Mouse (Mus musculus) thymus, postnatal 4 days (tissue): Measurements from ENCODE around the gene Gm26920.
"Not testable (repeated sequence)": the region's sequence is repeated elsewhere in the genome, so short reads cannot be mapped to it uniquely, and the experiment has no call there.

Experiments
- DNase-seq: peaks from one replicate; pipeline ENCODE4 v3.0.0; 2021

The Gm26920 gene

GRCm38 (mm10) chr7:30090092-30090969, at the start of gene Gm26920, which contains the start of gene Zfp566:
Gene Gm26920, minus strand, starts transcription at chr7:30090410.
Gene Zfp566, minus strand, starts transcription at chr7:30090527.
- DNase-seq: peak; percentile 94

GRCm38 (mm10) chr7:30136826-30137225, 46.6 kb upstream of the Gm26920 start:
- no peak for DNase-seq

GRCm38 (mm10) chr7:30132396-30132795, 42.2 kb upstream of the Gm26920 start:
- DNase-seq: no peak

- DNase-seq: no peak
Observed at GRCm38 (mm10) chr7:30129900-30130299, 39.7 kb upstream of the Gm26920 start.

- no peak for DNase-seq
Observed at GRCm38 (mm10) chr7:30122188-30122530, 31.9 kb upstream of the Gm26920 start.

GRCm38 (mm10) chr7:30121308-30122187, 31.3 kb upstream of the Gm26920 start, which contains the start of gene Zfp382:
Gene Zfp382, plus strand, starts transcription at chr7:30121942.
- DNase-seq: peak; percentile 94

GRCm38 (mm10) chr7:30117935-30118334, 27.7 kb upstream of the Gm26920 start:
- DNase-seq: not testable (repeated sequence)

GRCm38 (mm10) chr7:30116076-30116475, 25.9 kb upstream of the Gm26920 start:
- no peak for DNase-seq

- DNase-seq: peak; percentile 73
Observed at GRCm38 (mm10) chr7:30099297-30099696, 9.1 kb upstream of the Gm26920 start.

GRCm38 (mm10) chr7:30095551-30096125, 5.4 kb upstream of the Gm26920 start:
- no peak for DNase-seq

GRCm38 (mm10) chr7:30094646-30095429, 4.6 kb upstream of the Gm26920 start, which contains the start of gene Zfp260:
Gene Zfp260, plus strand, starts transcription at chr7:30094777.
- peak; percentile 95 for DNase-seq

GRCm38 (mm10) chr7:30093918-30094415, 3.8 kb upstream of the Gm26920 start:
- peak; percentile 26 for DNase-seq

GRCm38 (mm10) chr7:30092666-30093065, 2.5 kb upstream of the Gm26920 start:
- no peak for DNase-seq

- DNase-seq: no peak
Observed at GRCm38 (mm10) chr7:30090970-30091585, 868 bp upstream of the Gm26920 start.

GRCm38 (mm10) chr7:30089405-30089804, 805 bp downstream of the Gm26920 start:
- DNase-seq: no peak

GRCm38 (mm10) chr7:30086524-30086923, 3.7 kb downstream of the Gm26920 start:
- DNase-seq: no peak

- DNase-seq: peak; percentile 92
Observed at GRCm38 (mm10) chr7:30072146-30073028, 17.8 kb downstream of the Gm26920 start, which contains the start of gene Zfp82. Gene Zfp82, minus strand, starts transcription at chr7:30072900.

GRCm38 (mm10) chr7:30064622-30065021, 25.6 kb downstream of the Gm26920 start:
- DNase-seq: peak; percentile 14

GRCm38 (mm10) chr7:30062478-30062877, 27.7 kb downstream of the Gm26920 start:
- peak; percentile 63 for DNase-seq

GRCm38 (mm10) chr7:30060341-30060740, 29.9 kb downstream of the Gm26920 start:
- DNase-seq: no peak
